Mouse (Mus musculus) ES-E14 (cell line): ENCODE measurements around the gene Plekho1. TPM values are rescaled to one million over a fixed set of nuclear protein-coding genes. Genes with fewer than 3 reads are reported as not detected.

Experiments used
- DNase-seq: peaks from one replicate; pipeline ENCODE4 v3.0.0-alpha.2; 2013; ENCODE audit warnings: low read depth, low spot score
- H3K27ac ChIP-seq: 2 replicates; pipeline ENCODE4 v1.5.1; 2012; ENCODE audit warnings: low read depth, mild to moderate bottlenecking, low read length, moderate library complexity, mixed read lengths; ENCODE audit not compliant: poor library complexity, insufficient read depth, severe bottlenecking
- H3K36me3 ChIP-seq: 2 replicates; pipeline ENCODE4 v1.6.1; 2012; ENCODE audit warnings: mild to moderate bottlenecking, low read length, moderate library complexity, mixed read lengths; ENCODE audit not compliant: control insufficient read depth, poor library complexity, insufficient read depth, severe bottlenecking
- H3K4me1 ChIP-seq, 2 experiments: fragments of 150-350 bp in 1 of 2; sonication (generic) in 1 of 2; 2 replicates each; pipeline ENCODE4 v1.6.1; 2012; ENCODE audit warnings: low read length in 2 of 2, mild to moderate bottlenecking in 1 of 2, mixed read lengths in 1 of 2; ENCODE audit not compliant: control insufficient read depth in 2 of 2, insufficient read depth in 2 of 2, poor library complexity in 1 of 2
- H3K4me3 ChIP-seq, 2 experiments: fragments of 150-350 bp in 1 of 2; sonication (generic) in 1 of 2; 2 replicates each; pipeline ENCODE4 v1.5.1; 2012; ENCODE audit warnings: low read length in 2 of 2, low read depth in 1 of 2, mild to moderate bottlenecking in 1 of 2, mixed read lengths in 1 of 2; ENCODE audit not compliant: insufficient read depth in 1 of 2, poor library complexity in 1 of 2, severe bottlenecking in 1 of 2
- H3K9ac ChIP-seq: 2 replicates; pipeline ENCODE4 v1.6.1; 2012; ENCODE audit warnings: low read depth, mild to moderate bottlenecking, low read length, mixed read lengths; ENCODE audit not compliant: poor library complexity, insufficient read depth, severe bottlenecking
- H3K9me3 ChIP-seq: fragments of 150-350 bp; sonication (generic); 2 replicates; pipeline ENCODE4 v1.6.1; 2012; ENCODE audit warnings: low read depth, mild to moderate bottlenecking, low read length; ENCODE audit not compliant: control insufficient read depth, insufficient read depth
- CHD2 ChIP-seq: IDR thresholded peaks from 2 replicates; pipeline ENCODE4 v1.6.1; 2014; ENCODE audit warnings: mild to moderate bottlenecking, low read depth, low read length, inconsistent platforms
- HCFC1 ChIP-seq: IDR thresholded peaks from 2 replicates; pipeline ENCODE4 v1.6.1; 2012; ENCODE audit warnings: low read length, inconsistent platforms, borderline replicate concordance; ENCODE audit not compliant: insufficient read depth
- MAFK ChIP-seq: IDR thresholded peaks from 2 replicates; pipeline ENCODE4 v1.6.1; 2014; ENCODE audit warnings: mild to moderate bottlenecking, low read depth, low read length, inconsistent platforms; ENCODE audit not compliant: insufficient read depth
- ZC3H11A ChIP-seq: IDR thresholded peaks from 2 replicates; pipeline ENCODE4 v1.6.1; 2012; ENCODE audit warnings: low read depth, mild to moderate bottlenecking, inconsistent platforms, low read length, borderline replicate concordance
- ZNF384 ChIP-seq: IDR thresholded peaks from 2 replicates; pipeline ENCODE4 v1.6.1; 2012; ENCODE audit warnings: low read depth, low read length, inconsistent platforms
- in situ Hi-C, 2 experiments: fragments of 600-800 bp; cut with MboI; formaldehyde crosslinking; loops; one replicate each; pipeline ENCODE4 v1.15.1; 2025; ENCODE audit warnings: low sequenced_read_pairs in 2 of 2, inconsistent platforms in 1 of 2; ENCODE audit not compliant: unreplicated experiment in 2 of 2
- total RNA-seq: library from RNA; depleted of rRNA; stranded (reverse); fragments of 300-350 nt; gene quantifications from 2 replicates; pipeline ENCODE4 v1.2.3, GENCODE M21; 2012

The Plekho1 gene
- total RNA-seq, 1 experiment: 19.6 TPM

GRCm38 (mm10) chr3:95992990-95993603 is 2.7 kb downstream of the Plekho1 start:
- Histone ChIP-seq H3K4me1 (peaks cover 2 to 23% of the 10 kb centered on the region in 2 experiments; a peak in 2 of 4 replicates), H3K36me3 (peaks cover 2% of the 10 kb centered on the region; the same call in 1 of the 2 replicates), H3K27ac (no peak overlapping the region), H3K9ac (no peak overlapping the region), H3K4me3 (no peak overlapping the region), H3K9me3 (no peaks in the 10 kb centered on the region)
- in situ Hi-C loops: no loop called here
- no peak for DNase-seq
- no peak for TF ChIP-seq ZC3H11A
- TF ChIP-seq CHD2: no peak
- no peak for TF ChIP-seq HCFC1

GRCm38 (mm10) chr3:95990413-95990941 is 5.3 kb downstream of the Plekho1 start:
- no peak overlapping the region for H3K9ac ChIP-seq
- TF ChIP-seq ZC3H11A: no peak
- TF ChIP-seq MAFK: no peak
- no peak for TF ChIP-seq ZNF384
- no peak for TF ChIP-seq CHD2
- TF ChIP-seq HCFC1: no peak
- DNase-seq: no peak
- H3K36me3 ChIP-seq: peaks cover 2% of the 10 kb centered on the region; the same call in 1 of the 2 replicates
- H3K4me3 ChIP-seq: no peak overlapping the region
- H3K4me1 ChIP-seq: peaks cover 2 to 31% of the 10 kb centered on the region in 2 experiments; a peak in 1 of 4 replicates
- no peak overlapping the region for H3K27ac ChIP-seq
- H3K9me3 ChIP-seq: no peaks in the 10 kb centered on the region
- in situ Hi-C loops: no loop called here

GRCm38 (mm10) chr3:95988969-95989368 is 6.8 kb downstream of the Plekho1 start:
- 0 out of 2 replicates have a peak overlapping the region, but pooled peaks have one; percentile 19 for H3K9ac ChIP-seq
- no peaks in the 10 kb centered on the region for H3K9me3 ChIP-seq
- peaks cover 5 to 31% of the 10 kb centered on the region in 2 experiments; a peak in 3 of 4 replicates for H3K4me1 ChIP-seq
- in situ Hi-C loops: no loop called here
- no peak overlapping the region for H3K27ac ChIP-seq
- peaks cover 2% of the 10 kb centered on the region; the same call in 1 of the 2 replicates for H3K36me3 ChIP-seq
- no peak for DNase-seq
- TF ChIP-seq CHD2 (no peak), MAFK (no peak), ZNF384 (no peak), ZC3H11A (no peak), HCFC1 (no peak)
- peak overlapping the region; percentile 11 to 41; a peak in 2 of 4 replicates for H3K4me3 ChIP-seq

GRCm38 (mm10) chr3:95988138-95988537 is 7.7 kb downstream of the Plekho1 start:
- Histone ChIP-seq H3K4me3 (no peak overlapping the region), H3K9ac (no peak overlapping the region), H3K9me3 (no peaks in the 10 kb centered on the region), H3K27ac (no peak overlapping the region), H3K4me1 (peaks cover 5 to 27% of the 10 kb centered on the region in 2 experiments; a peak in 3 of 4 replicates), H3K36me3 (peaks cover 2% of the 10 kb centered on the region; the same call in 1 of the 2 replicates)
- no peak for TF ChIP-seq CHD2
- in situ Hi-C loops: no loop called here
- no peak for DNase-seq
